Mouse (Mus musculus) gastrocnemius, adult 2 months (tissue): ENCODE results near the gene Rhbdd1. TPM values are rescaled to one million over a fixed set of nuclear protein-coding genes. Genes with fewer than 3 reads are reported as not detected.
A peak's percentile ranks its signal among the peaks of the same experiment; 100 is the strongest.

Experiments
- DNase-seq: peaks from one replicate; pipeline ENCODE4 v3.0.0; 2022
- H3K27ac ChIP-seq: fragments of 200-600 bp; 2 replicates; pipeline ENCODE4 v1.8.1; 2022; ENCODE audit warnings: mild to moderate bottlenecking
- H3K4me3 ChIP-seq: fragments of 200-600 bp; 2 replicates; pipeline ENCODE4 v1.8.1; 2022; ENCODE audit warnings: mild to moderate bottlenecking, moderate library complexity
- CTCF ChIP-seq: fragments of 200-600 bp; IDR thresholded peaks from 2 replicates; pipeline ENCODE4 v1.8.1; 2022; ENCODE audit warnings: antibody characterized with exemption, mild to moderate bottlenecking, moderate library complexity
- intact Hi-C: fragments of 180-260 bp; cut with DNase I; formaldehyde crosslinking; loops from one replicate; pipeline ENCODE4 v1.15.1; 2025
- total RNA-seq, 2 experiments: library from RNA; stranded (reverse); gene quantifications; 2 replicates each; pipeline ENCODE4 v1.2.3; 2021

Gene Rhbdd1
- total RNA-seq, 2 experiments from 2014 or later, result 8.4 to 8.5 TPM

- peak overlapping the region; percentile 24; the same call in 1 of the 2 replicates for H3K27ac ChIP-seq
- H3K4me3 ChIP-seq, result no peak overlapping the region; the same call in 1 of the 2 replicates
- intact Hi-C loops, result loop anchor here (5.0 to 10.0 kb wide), 4 partner anchors 141 to 1116 kb away; partner anchors contain the start of gene Irs1
- peak; percentile 70 for DNase-seq
- no peak; the same call in 1 of the 2 replicates for TF ChIP-seq CTCF
Measured at GRCm38 (mm10) chr1:82432919-82433648, 116.8 kb downstream of the Rhbdd1 start.

GRCm38 (mm10) chr1:82433649-82434005 lies 117.4 kb downstream of the Rhbdd1 start:
- no peak for DNase-seq
- Histone ChIP-seq H3K27ac (no peak overlapping the region), H3K4me3 (no peak overlapping the region)
- no peak for TF ChIP-seq CTCF
- intact Hi-C loops, result loop anchor here (5.0 to 10.0 kb wide), 4 partner anchors 141 to 1116 kb away; partner anchors contain the start of gene Irs1

GRCm38 (mm10) chr1:82437273-82437672 lies 121.0 kb downstream of the Rhbdd1 start:
- H3K27ac ChIP-seq, result no peak overlapping the region
- no peak overlapping the region for H3K4me3 ChIP-seq
- intact Hi-C loops, result loop anchor here (10.0 kb wide), 1 partner anchor 742 kb away; no protein-coding TSS in a partner anchor
- DNase-seq, result no peak
- no peak for TF ChIP-seq CTCF

DNA sequence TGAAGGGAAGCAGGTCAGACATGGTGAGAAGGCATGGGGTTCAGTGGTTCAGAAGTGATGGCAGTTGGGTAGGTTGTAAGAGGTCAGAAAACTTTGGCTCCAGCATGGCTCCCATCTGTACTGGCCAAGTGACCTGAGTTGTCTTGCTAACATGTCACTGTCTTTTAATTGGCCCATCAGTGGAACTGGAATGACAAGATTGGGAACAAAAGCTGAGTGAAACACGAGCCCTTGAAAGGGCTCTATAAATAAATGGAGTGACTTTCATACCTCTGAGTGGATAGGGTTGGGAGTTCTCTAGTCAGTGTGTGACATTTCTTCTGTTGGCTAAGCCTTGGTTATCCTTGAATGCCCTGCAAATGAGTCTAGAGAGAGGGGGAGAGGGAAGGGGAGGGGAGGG lies 123.9 kb downstream of the Rhbdd1 start:
- peak; percentile 47 for DNase-seq
- H3K4me3 ChIP-seq, result no peak overlapping the region
- TF ChIP-seq CTCF, result no peak
- intact Hi-C loops, result loop anchor here (2.0 kb wide), 1 partner anchor 123 kb away; the partner anchor contains the start of gene Rhbdd1
- peak overlapping the region; percentile 33 for H3K27ac ChIP-seq

- no peak for TF ChIP-seq CTCF
- Histone ChIP-seq H3K27ac (no peak overlapping the region), H3K4me3 (no peak overlapping the region)
- no peak for DNase-seq
- intact Hi-C loops, result no loop called here
Measured at GRCm38 (mm10) chr1:82443517-82443916, 127.3 kb downstream of the Rhbdd1 start.

GRCm38 (mm10) chr1:82446049-82446448 lies 129.8 kb downstream of the Rhbdd1 start:
- no peak for TF ChIP-seq CTCF
- no peak overlapping the region for H3K4me3 ChIP-seq
- no peak overlapping the region for H3K27ac ChIP-seq
- intact Hi-C loops, result no loop called here
- DNase-seq, result no peak

- intact Hi-C loops, result no loop called here
- TF ChIP-seq CTCF, result no peak
- no peak for DNase-seq
- Histone ChIP-seq H3K27ac (no peak overlapping the region), H3K4me3 (no peak overlapping the region)
Measured at GRCm38 (mm10) chr1:82449851-82450250, 133.6 kb downstream of the Rhbdd1 start.

DNA sequence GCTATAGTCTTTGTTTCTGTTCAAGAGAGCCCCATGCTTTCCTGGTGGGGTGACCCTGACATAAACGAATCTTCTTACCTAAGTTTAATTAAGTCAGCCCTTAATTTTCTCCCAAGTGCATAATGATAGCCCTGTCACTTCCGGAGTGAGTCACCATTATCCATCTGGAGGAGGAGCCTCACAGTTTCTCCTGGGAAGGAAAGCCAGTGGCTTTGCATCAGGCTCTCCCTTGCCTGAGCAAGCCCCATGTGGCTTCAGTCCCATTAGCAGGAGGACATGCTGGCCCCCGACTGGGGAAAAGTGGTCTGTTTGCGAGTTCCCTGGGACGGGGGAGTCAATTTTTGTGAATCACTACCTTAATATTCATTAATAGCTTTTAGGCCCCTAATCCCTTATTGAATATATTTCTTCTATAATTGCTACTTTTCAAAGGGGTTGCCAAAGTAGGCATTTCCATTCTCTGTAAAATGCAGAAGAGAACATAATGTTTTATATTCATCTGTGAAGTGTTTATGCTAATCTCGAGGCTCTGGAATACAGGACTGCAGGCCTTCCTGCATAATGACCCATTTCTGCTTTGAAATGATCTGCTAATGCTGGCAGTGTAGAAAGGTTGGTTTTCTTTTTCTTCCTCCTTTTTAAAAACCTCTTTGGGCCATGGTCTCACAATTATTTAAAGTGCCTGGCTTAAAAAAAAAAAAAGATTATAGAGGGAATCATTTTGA lies 135.8 kb downstream of the Rhbdd1 start:
- H3K4me3 ChIP-seq, result no peak overlapping the region
- intact Hi-C loops, result no loop called here
- H3K27ac ChIP-seq, result no peak overlapping the region
- TF ChIP-seq CTCF, result no peak
- no peak for DNase-seq

DNA sequence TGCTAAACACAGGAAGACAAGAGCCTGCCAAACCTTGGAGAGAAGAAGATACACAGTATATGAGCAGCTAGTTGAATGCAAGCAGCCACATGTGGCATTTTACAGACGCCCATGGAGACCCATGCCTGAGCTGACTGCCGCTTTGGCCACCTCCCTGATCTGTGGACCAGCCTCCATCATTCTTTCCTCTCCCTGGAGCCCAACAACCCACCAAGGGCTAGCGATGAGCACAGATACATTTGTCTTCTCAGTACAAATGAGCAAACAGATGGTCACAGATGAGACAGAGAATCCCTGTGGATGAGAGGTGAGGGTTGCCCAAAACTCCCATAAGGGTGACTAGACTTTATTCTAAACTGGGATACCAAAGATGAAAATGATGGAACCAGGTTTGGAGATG lies 137.8 kb downstream of the Rhbdd1 start:
- no peak overlapping the region for H3K27ac ChIP-seq
- intact Hi-C loops, result no loop called here
- no peak overlapping the region for H3K4me3 ChIP-seq
- no peak for TF ChIP-seq CTCF
- no peak for DNase-seq

DNA sequence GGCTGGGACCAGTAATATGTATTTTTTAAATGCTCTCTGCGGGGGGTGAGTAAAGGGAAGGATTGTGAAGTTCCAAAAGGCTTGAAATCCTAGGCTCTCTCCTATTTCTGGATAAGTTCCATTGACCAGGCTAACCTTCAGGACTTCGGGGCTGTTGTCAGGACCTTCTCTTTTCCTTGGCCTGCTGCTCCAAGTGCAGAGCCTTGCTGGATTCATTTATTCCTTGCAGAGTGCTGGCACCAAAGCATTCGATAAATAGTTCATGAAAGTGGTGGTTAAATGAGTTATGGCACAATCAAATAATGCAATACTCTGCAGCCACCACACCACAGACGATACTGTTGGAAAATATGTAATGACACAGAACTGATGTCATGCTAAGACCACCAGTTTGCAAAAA lies 143.1 kb downstream of the Rhbdd1 start:
- no peak for TF ChIP-seq CTCF
- no peak overlapping the region for H3K27ac ChIP-seq
- no peak overlapping the region for H3K4me3 ChIP-seq
- DNase-seq, result no peak
- intact Hi-C loops, result no loop called here

- no peak overlapping the region for H3K27ac ChIP-seq
- DNase-seq, result no peak
- TF ChIP-seq CTCF, result no peak
- intact Hi-C loops, result no loop called here
- H3K4me3 ChIP-seq, result no peak overlapping the region
Measured at GRCm38 (mm10) chr1:82459926-82460325, 143.7 kb downstream of the Rhbdd1 start.

DNA sequence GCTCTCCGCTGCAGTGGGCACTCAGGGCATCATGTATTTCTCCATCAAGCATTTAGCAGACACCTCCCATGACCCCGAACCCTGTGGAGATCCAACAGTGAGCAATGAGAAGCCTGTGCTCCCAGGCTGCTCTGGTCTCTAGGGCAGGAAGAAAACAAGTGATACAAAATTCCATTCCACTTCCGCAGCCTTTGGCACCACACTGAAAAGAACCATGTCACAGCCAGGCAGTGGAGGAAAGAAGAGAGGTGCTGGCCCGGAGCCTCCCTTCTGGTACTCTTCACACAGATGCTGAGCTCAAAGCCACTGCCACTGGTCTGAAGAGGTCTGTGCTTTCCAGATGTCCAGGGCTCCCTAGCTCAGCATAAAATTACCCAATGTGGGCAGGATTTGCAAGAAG lies 144.8 kb downstream of the Rhbdd1 start:
- H3K27ac ChIP-seq, result peak overlapping the region; percentile 51
- no peak overlapping the region for H3K4me3 ChIP-seq
- intact Hi-C loops, result no loop called here
- peak; percentile 76 for DNase-seq
- no peak for TF ChIP-seq CTCF

DNA sequence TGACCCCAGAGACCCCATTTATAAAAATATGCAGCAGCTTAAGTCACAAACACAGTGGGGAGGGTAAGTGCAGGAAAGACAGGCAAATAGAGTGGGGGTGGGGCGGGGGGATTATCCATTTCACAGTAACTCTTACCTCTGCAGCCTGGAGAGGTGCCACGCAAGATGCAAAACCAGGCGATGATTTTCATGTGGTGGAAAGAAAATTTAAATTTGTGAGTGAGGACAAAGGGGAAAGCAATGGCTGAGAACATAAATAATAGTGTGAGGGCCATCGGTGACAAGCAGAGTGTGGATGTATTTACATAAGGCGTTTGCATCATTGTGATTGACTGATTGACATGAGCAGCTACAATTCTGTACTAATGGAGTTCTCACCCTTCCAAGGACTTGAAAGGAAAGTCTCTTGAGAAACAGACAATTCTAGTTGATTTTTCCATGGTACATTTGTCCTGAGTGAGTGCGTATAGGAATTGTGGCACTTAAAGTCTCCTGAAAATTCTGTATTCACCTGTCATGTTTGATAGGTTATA lies 149.1 kb downstream of the Rhbdd1 start:
- no peak for TF ChIP-seq CTCF

More for the DNA sequence above, 149.1 kb downstream of the Rhbdd1 start:
- intact Hi-C loops, result no loop called here
- no peak overlapping the region for H3K27ac ChIP-seq
- H3K4me3 ChIP-seq, result no peak overlapping the region
- no peak for DNase-seq
